Mouse (Mus musculus): Measurements from ENCODE around the gene Serpina9. TPM values are rescaled to one million over a fixed set of nuclear protein-coding genes. Genes with fewer than 3 reads are reported as not detected.

The Serpina9 gene
- total RNA-seq (2014; rRNA removed) (0.18 and 0.34 TPM in 2 replicates), polyA plus RNA-seq (2012; rRNA removed) (0.11 and 1.3 TPM in 2 replicates)

- Histone ChIP-seq H3K79me2 (ENCODE audit: control insufficient read depth, insufficient read depth, low read length) (no peaks in the 10 kb centered on the region), H3K36me3 (ENCODE audit: control insufficient read depth, insufficient read depth, low read length) (no peaks in the 10 kb centered on the region), H3K9ac (ENCODE audit: low read depth, low read length) (no peak within 1 kb of the TSS), H3K4me3 (ENCODE audit: insufficient read depth, low read depth, low read length) (no peak within 1 kb of the TSS), H3K27me3 (ENCODE audit: control insufficient read depth, insufficient read depth, low read length) (no peaks in the 10 kb centered on the region), H3K4me1 (ENCODE audit: control insufficient read depth, insufficient read depth, low read length) (no peaks in the 10 kb centered on the region), H3K27ac (replicated peaks; ENCODE audit: insufficient read depth, low read depth, low read length) (no peak within 1 kb of the TSS)
- WGBS = 89% methylated on average over 6 of the region's 6 CpGs
- TF ChIP-seq POLR2A (IDR thresholded peaks at IDR 0.05; ENCODE audit: extremely low read depth, insufficient read depth, low read length) (no peak), CTCF (IDR thresholded peaks at IDR 0.05; ENCODE audit: low read depth, low read length) (no peak)
- no peak for DNase-seq (ENCODE audit: extremely low read depth, low read depth, low spot score)
Observed at GRCm38 (mm10) chr12:104013620-104014019, at the start of gene Serpina9. Gene Serpina9, minus strand, starts transcription at chr12:104013755.

- H3K27ac ChIP-seq (replicated peaks; ENCODE audit: insufficient read depth, low read depth, low read length) = no peak overlapping the region
- H3K9ac ChIP-seq (ENCODE audit: low read depth, low read length) = no peak overlapping the region
- no peaks in the 10 kb centered on the region for H3K27me3 ChIP-seq (ENCODE audit: control insufficient read depth, insufficient read depth, low read length)
- WGBS = 69% methylated on average over 2 of the region's 2 CpGs
- no peaks in the 10 kb centered on the region for H3K36me3 ChIP-seq (ENCODE audit: control insufficient read depth, insufficient read depth, low read length)
- H3K4me3 ChIP-seq (ENCODE audit: insufficient read depth, low read depth, low read length) = no peak overlapping the region
- DNase-seq (ENCODE audit: extremely low read depth, low read depth, low spot score) = no peak
- H3K4me1 ChIP-seq (ENCODE audit: control insufficient read depth, insufficient read depth, low read length) = peaks cover 3% of the 10 kb centered on the region; the same call in 1 of the 2 replicates
- no peaks in the 10 kb centered on the region for H3K79me2 ChIP-seq (ENCODE audit: control insufficient read depth, insufficient read depth, low read length)
- TF ChIP-seq CTCF (IDR thresholded peaks at IDR 0.05; ENCODE audit: low read depth, low read length) (no peak), POLR2A (IDR thresholded peaks at IDR 0.05; ENCODE audit: extremely low read depth, insufficient read depth, low read length) (no peak)
Observed at GRCm38 (mm10) chr12:104061862-104062261, 48.3 kb upstream of the Serpina9 start.

GRCm38 (mm10) chr12:104060126-104060525 is 46.6 kb upstream of the Serpina9 start:
- 74% methylated on average over 6 of the region's 6 CpGs for WGBS
- no peak overlapping the region for H3K27ac ChIP-seq (replicated peaks; ENCODE audit: insufficient read depth, low read depth, low read length)
- H3K36me3 ChIP-seq (ENCODE audit: control insufficient read depth, insufficient read depth, low read length) = no peaks in the 10 kb centered on the region
- H3K79me2 ChIP-seq (ENCODE audit: control insufficient read depth, insufficient read depth, low read length) = no peaks in the 10 kb centered on the region
- H3K27me3 ChIP-seq (ENCODE audit: control insufficient read depth, insufficient read depth, low read length) = no peaks in the 10 kb centered on the region
- TF ChIP-seq POLR2A (IDR thresholded peaks at IDR 0.05; ENCODE audit: extremely low read depth, insufficient read depth, low read length) (no peak), CTCF (IDR thresholded peaks at IDR 0.05; ENCODE audit: low read depth, low read length) (no peak)
- H3K9ac ChIP-seq (ENCODE audit: low read depth, low read length) = no peak overlapping the region
- H3K4me1 ChIP-seq (ENCODE audit: control insufficient read depth, insufficient read depth, low read length) = no peaks in the 10 kb centered on the region
- DNase-seq (ENCODE audit: extremely low read depth, low read depth, low spot score) = no peak
- H3K4me3 ChIP-seq (ENCODE audit: insufficient read depth, low read depth, low read length) = no peak overlapping the region

- Histone ChIP-seq H3K27me3 (ENCODE audit: control insufficient read depth, insufficient read depth, low read length) (no peaks in the 10 kb centered on the region), H3K36me3 (ENCODE audit: control insufficient read depth, insufficient read depth, low read length) (no peaks in the 10 kb centered on the region), H3K79me2 (ENCODE audit: control insufficient read depth, insufficient read depth, low read length) (no peaks in the 10 kb centered on the region), H3K27ac (replicated peaks; ENCODE audit: insufficient read depth, low read depth, low read length) (no peak overlapping the region), H3K4me1 (ENCODE audit: control insufficient read depth, insufficient read depth, low read length) (no peaks in the 10 kb centered on the region), H3K4me3 (ENCODE audit: insufficient read depth, low read depth, low read length) (no peak overlapping the region), H3K9ac (ENCODE audit: low read depth, low read length) (no peak overlapping the region)
- 89% methylated on average over 7 of the region's 7 CpGs for WGBS
- TF ChIP-seq POLR2A (IDR thresholded peaks at IDR 0.05; ENCODE audit: extremely low read depth, insufficient read depth, low read length) (no peak), CTCF (IDR thresholded peaks at IDR 0.05; ENCODE audit: low read depth, low read length) (no peak)
- no peak for DNase-seq (ENCODE audit: extremely low read depth, low read depth, low spot score)
Observed at GRCm38 (mm10) chr12:104057531-104057930, 44.0 kb upstream of the Serpina9 start.

- no peak overlapping the region for H3K4me3 ChIP-seq (ENCODE audit: insufficient read depth, low read depth, low read length)
- H3K27me3 ChIP-seq (ENCODE audit: control insufficient read depth, insufficient read depth, low read length) = no peaks in the 10 kb centered on the region
- TF ChIP-seq POLR2A (IDR thresholded peaks at IDR 0.05; ENCODE audit: extremely low read depth, insufficient read depth, low read length) (no peak), CTCF (IDR thresholded peaks at IDR 0.05; ENCODE audit: low read depth, low read length) (no peak)
- 33% methylated on average over 4 of the region's 4 CpGs for WGBS
- H3K27ac ChIP-seq (replicated peaks; ENCODE audit: insufficient read depth, low read depth, low read length) = no peak overlapping the region
- no peak overlapping the region for H3K9ac ChIP-seq (ENCODE audit: low read depth, low read length)
- no peaks in the 10 kb centered on the region for H3K79me2 ChIP-seq (ENCODE audit: control insufficient read depth, insufficient read depth, low read length)
- no peaks in the 10 kb centered on the region for H3K36me3 ChIP-seq (ENCODE audit: control insufficient read depth, insufficient read depth, low read length)
- no peak for DNase-seq (ENCODE audit: extremely low read depth, low read depth, low spot score)
- H3K4me1 ChIP-seq (ENCODE audit: control insufficient read depth, insufficient read depth, low read length) = no peaks in the 10 kb centered on the region
Observed at GRCm38 (mm10) chr12:104057050-104057449, 43.5 kb upstream of the Serpina9 start.

- Histone ChIP-seq H3K79me2 (ENCODE audit: control insufficient read depth, insufficient read depth, low read length) (no peaks in the 10 kb centered on the region), H3K36me3 (ENCODE audit: control insufficient read depth, insufficient read depth, low read length) (no peaks in the 10 kb centered on the region), H3K27ac (replicated peaks; ENCODE audit: insufficient read depth, low read depth, low read length) (no peak overlapping the region), H3K9ac (ENCODE audit: low read depth, low read length) (no peak overlapping the region), H3K4me3 (ENCODE audit: insufficient read depth, low read depth, low read length) (no peak overlapping the region), H3K27me3 (ENCODE audit: control insufficient read depth, insufficient read depth, low read length) (no peaks in the 10 kb centered on the region), H3K4me1 (ENCODE audit: control insufficient read depth, insufficient read depth, low read length) (no peaks in the 10 kb centered on the region)
- 85% methylated on average over 8 of the region's 8 CpGs for WGBS
- DNase-seq (ENCODE audit: extremely low read depth, low read depth, low spot score) = no peak
- TF ChIP-seq POLR2A (IDR thresholded peaks at IDR 0.05; ENCODE audit: extremely low read depth, insufficient read depth, low read length) (no peak), CTCF (IDR thresholded peaks at IDR 0.05; ENCODE audit: low read depth, low read length) (no peak)
Observed at GRCm38 (mm10) chr12:104055755-104056154, 42.2 kb upstream of the Serpina9 start.

Measured in liver, adult 2 months (tissue).